Mouse (Mus musculus): ENCODE data around the gene Hs6st1. TPM values are rescaled to one million over a fixed set of nuclear protein-coding genes. Genes with fewer than 3 reads are reported as not detected.
"Not testable (repeated sequence)": the region's sequence is repeated elsewhere in the genome, so short reads cannot be mapped to it uniquely, and the experiment has no call there.

The Hs6st1 gene
- total RNA-seq (2014; fragmentation: Nextera tagmentation) (10.3 and 11.5 TPM in 2 replicates), total RNA-seq (2017) (6.5 and 8.9 TPM in 2 replicates)

DNA sequence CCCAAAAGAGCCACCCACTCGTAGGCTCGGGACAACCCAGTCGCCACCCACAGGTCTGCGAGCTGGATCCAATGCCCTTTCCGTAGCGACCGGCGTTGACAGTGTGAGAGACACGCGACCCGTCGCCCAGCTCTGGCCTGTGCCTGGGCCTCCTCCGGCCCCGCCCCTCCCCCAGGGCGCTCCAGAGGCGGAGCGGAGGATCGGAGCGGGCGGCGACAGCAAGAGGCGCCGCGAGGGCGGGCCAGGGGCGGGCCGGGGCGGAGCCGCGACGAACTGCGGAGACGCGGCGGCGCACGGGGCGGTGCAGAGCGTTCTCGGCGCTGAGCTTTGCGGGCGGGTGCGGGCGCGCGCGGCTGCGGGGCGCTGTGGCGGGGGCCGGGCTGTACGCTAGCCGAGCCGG, at the start of gene Hs6st1:
Hs6st1 (plus strand) TSS at position 325 of the 400 bp plus-strand sequence.
- peak; percentile 66 for ATAC-seq (replicated peaks; ENCODE audit: poor library complexity, severe bottlenecking)

DNA sequence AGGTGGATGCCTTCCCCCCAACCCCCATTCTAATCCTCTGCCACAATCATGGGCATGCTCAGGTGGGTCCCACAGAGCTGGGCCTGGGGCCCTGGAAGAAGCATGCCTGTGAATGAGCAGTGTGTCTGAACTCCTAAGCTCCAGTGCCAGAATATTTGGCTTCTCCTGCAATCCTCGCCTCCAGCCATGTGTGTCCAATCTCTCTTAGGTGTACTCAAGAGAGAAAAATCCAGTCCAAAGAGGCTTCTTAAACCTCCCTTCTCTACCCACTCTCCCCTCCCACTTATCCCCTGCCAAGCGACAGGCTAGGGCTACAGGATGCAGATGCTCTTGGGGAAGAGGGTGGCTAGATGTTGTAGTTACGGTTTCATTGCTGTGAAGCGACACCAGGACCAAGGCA, 49.6 kb upstream of the Hs6st1 start:
- ATAC-seq (replicated peaks; ENCODE audit: poor library complexity, severe bottlenecking), result no peak

DNA sequence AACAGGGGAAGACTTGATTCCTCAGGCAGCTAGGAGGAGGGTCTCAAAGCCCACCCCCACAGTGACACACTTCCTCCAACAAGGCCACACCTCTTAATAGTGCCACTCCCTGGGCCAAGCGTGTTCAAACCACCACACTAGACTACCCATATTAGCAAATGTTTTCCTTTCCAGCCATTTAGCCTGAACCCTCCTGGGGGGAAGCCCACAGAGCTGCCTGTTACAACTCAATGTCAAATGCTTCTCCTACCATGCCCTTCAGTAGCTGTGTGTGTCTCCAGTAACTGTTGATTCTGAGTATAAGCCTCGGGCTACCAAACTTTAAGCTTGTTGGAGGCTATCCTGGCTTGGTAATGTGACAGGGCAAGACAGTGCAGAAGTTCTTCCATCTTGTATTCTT, 49.0 kb upstream of the Hs6st1 start:
- ATAC-seq (replicated peaks; ENCODE audit: poor library complexity, severe bottlenecking), result no peak

DNA sequence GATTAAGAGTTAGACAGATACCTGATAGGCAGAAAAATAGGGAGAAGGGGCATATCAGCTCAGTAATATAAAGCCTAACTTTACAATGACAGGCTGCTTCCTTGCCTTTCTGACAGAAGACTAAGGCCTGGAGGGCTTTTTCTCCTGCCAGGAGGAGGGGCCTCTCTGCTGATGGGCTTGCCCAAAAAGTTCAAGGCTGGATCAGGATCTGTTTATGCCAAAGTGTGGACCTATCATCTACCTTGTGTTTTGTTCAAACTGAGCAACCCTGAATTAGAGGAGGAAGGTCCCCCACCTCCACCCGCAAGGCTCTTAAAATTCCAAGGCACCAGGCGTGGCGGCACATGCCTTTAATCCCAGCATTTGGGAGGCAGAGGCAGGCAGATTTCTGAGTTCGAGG, 47.9 kb upstream of the Hs6st1 start:
- ATAC-seq (replicated peaks; ENCODE audit: poor library complexity, severe bottlenecking), result no peak

DNA sequence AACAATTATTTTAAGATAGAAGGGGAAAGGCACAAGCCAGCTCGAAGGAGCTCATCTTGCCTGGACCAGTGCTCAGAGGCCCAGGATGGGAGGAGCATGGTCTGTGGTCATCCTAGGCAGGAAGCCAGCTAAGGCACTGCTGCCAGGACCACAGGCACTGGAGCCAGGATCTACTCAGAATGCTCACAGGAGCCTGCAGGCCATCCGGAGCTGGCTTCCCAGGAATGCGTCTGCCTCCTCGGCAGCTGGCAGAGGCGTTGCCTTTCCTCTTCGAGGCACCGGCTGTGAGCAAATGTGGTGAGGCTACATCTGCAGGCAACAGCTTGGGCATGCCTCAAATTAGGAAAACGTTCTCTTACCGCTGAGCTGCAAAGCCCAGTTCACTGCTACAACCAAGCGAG, 37.8 kb upstream of the Hs6st1 start:
- ATAC-seq (replicated peaks; ENCODE audit: poor library complexity, severe bottlenecking), result no peak

DNA sequence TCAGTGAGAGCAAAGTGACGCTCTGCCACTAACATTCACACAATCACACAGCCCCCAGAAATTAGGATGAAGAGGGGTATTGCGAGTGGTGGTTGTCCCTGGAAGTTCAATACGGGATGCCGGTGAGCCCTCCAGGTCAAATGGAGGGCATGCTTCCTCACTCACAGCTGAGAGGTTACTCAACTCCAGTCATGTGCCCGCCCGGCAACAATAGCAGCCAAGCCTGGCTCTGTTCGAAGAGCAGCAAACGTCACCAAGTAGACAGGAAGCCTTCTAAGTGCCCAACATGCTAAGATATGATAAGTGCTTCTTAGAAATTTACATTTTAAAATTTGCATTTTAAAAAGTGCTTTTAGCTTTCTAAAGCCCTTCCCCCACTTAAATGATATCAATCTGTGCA, 29.4 kb upstream of the Hs6st1 start:
- peak; percentile 52 for ATAC-seq (replicated peaks; ENCODE audit: poor library complexity, severe bottlenecking)

DNA sequence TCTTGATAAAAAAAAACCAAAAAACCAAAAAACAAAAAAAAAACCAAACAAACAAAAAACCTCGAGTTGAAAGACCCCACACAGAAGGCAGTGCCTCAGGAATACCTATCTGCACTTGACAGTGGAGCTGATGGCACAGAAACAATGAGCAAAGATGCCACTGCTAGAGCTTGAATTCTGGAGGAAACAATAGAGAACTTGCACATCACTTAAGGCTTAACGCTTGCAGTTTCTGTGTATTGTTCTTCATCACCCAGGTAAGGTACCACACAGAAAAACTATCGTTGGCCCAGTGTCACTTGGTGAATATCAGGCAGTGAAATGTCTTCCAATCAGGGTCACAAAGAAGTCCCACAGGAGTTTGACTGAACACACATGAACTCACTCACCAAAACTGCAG, 26.1 kb upstream of the Hs6st1 start:
- ATAC-seq (replicated peaks; ENCODE audit: poor library complexity, severe bottlenecking), result no peak

DNA sequence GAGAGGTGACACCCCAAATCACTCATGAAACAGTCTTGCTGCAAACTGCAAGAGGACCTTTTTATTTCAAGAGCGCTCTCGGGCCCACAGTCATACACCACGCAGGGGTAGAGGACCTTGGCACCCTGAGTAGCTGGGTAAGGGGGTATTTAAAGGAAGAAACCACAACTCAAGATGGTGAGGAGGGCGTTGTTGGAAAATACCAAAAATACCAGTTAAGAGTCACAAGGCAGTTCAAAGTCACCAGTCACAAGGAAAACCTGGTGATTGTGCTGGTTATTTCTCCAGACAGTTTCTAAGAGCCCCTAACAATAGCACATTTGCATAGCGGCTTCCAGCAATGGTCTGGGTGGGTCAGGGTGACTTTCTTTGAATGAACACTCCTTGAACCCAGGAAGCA, 24.4 kb upstream of the Hs6st1 start:
- not testable (repeated sequence) for ATAC-seq (replicated peaks; ENCODE audit: poor library complexity, severe bottlenecking)

DNA sequence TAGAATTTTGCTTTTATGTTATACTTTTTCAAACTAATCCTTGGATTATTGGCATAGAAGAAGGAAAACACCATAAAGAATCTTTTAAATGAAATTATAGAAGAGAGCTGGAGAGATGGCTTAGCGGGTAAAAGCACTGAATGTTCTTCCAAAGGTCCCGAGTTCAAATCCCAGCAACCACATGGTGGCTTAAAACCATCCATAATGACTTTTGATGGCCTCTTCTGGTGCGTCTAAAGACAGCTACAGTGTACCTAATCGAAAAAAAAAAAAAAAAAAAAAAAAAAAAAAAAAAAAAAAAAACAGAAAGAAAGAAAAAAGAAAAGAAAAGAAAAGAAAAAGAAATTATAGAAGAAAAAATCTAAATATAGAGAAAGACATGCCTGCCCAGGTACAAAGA, 23.9 kb upstream of the Hs6st1 start:
- ATAC-seq (replicated peaks; ENCODE audit: poor library complexity, severe bottlenecking), result no peak

DNA sequence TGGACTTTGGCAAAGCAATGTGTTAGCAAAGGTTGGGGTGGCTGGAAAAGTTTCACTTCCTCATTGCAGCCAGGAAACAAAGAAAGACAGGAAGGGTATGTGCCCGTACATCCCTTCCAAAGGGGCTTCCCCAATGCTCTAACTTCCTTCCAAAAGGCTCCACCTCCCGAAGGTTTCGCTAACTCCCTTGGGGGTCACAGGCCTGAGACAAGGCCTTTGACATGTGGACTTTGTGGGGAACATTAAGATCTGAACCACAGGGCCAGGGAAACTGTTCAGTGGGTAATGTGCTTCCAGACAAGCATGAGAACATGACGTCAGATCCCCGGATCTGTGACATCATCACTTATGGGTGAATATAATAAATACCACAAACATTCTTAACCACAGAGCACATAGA, 15.5 kb upstream of the Hs6st1 start:
- peak; percentile 96 for ATAC-seq (replicated peaks; ENCODE audit: poor library complexity, severe bottlenecking)

DNA sequence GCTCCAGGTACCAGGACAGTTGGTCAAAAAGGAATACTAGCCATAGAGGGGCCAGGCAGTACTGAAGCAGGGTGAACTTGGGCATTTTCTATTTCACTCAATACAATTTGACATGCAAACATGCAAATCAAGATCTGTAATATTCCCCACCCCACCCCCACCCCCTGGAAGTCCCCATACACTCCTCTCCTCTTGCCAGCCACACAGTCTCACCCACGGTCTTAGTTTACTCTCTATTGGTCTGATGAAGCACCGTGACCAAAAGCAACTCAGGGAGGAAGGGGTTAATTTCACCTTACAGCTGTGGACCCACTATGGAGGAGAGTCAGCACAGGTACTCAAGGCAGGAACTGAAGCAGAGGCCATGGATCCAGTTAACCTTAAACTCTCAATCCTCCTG, 14.6 kb upstream of the Hs6st1 start:
- no peak for ATAC-seq (replicated peaks; ENCODE audit: poor library complexity, severe bottlenecking)

DNA sequence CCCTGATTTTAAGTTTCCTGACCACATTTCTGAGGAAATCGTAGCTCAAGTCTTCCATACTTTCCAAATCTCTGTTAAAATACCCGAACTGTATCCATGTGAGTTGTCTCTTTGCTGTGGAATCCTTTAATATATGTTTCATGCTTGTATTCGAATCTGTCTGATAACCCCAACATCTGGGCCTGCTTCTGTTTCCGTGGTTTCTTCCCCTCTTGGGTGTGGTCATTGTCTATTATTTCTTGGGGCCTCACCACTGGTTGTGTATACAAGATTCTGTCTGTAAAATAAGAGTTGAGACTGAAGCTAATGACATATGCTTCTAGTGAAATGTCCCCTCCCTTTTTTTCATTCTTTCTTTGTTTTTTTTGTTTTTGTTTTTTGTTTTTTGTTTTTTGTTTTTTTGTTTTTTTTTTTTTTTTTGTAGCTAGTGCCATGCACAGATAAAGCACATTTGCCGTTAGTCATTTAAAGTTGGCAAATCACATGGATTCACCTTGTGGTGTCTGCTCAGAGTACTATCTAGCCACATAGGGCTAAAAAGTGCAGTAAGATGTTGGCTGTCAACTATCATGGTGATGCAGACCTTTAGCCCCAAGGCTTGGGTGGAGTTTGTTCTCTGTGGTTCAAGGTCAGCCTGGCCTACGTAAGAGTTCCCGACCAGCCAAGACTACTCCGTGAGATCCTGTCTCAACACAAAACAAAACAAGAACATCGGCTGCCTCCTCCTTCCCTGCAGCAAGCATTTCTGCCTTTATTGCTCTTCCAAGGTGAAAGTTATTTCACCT, 13.8 kb upstream of the Hs6st1 start:
- no peak for ATAC-seq (replicated peaks; ENCODE audit: poor library complexity, severe bottlenecking)

DNA sequence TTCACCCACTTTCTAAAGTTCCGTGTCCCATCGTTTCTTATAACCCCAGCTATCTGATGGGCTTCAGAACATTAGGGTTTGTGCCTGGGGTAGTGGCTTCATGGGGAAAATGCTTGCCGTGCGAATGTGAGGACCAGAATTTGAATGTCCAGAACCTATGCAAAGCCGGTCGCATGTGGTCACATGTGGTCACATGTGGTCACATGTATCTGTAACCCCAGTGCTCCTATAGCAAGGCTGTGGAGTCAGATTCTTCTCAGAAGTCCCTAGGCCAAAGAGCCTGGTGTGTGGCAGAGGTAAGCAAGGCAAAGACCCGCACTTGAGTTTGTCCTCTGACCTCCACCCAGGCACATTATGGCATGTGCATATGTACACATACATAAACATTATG, 13.2 kb upstream of the Hs6st1 start:
- no peak for ATAC-seq (replicated peaks; ENCODE audit: poor library complexity, severe bottlenecking)

DNA sequence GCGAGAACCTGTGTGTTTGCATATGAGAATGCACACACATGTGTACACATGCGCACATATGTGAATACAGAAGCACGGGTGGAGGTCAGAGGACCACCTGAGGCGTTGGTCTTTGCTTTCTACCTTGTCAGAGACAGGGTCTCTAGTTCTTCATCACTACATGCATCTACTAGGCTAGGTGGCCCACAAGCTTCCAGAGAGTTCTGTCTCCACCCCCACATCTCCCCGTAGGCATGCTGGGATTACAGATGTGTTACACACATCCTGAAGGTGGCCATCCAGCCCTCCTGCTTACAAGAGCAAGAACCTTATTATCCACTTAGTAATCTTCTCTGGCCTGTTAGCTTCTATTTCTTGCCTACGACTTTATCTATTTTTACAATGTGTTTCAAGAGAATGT, 8.8 kb upstream of the Hs6st1 start:
- no peak for ATAC-seq (replicated peaks; ENCODE audit: poor library complexity, severe bottlenecking)

DNA sequence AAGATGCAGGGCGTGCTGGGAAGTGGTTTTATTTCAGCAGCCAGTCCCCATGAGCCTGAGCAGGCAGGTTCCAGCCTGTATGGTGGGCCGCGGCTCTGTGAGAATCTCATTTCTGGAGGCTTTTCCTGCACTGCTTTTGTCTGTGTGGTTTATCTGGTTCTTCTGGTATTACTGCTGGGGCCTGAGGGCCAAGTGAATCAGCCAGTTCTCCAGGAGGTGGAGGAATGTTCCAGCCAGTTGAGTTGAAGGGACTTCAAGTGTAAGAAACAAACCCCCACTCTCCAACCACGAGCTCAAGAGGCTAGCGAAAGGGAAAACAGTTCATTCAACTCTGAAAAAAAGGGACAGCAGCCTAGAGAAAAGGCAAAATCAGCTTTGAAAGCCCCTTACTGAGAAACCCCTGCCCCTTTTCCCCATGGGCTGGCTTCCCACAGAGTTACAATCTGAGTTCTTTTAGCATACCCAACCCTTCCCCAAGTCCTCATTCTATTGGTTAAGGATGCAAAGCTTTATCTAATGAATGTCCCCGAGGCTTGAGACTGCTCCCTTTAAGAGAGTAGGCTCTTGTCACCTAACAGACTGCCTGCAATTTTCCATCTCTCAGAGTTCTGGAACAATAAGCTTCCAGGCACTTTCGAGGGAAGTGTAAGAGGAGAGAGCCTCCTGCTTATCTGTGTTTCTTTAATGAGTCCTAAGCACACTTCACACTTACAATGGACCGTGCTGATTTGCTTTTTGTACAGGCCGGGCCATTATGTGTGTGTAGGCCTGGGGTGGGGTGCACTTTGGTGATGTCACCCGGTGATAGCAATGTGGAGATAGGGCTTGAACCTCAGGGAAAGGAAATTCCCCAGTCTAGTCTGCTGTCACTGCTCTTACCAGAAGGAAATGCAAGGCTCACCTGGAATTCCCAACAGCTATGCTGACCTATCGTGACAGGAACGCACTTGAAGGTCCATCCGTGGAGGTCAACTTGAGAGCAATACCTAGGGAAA, 7.9 kb upstream of the Hs6st1 start:
- ATAC-seq (replicated peaks; ENCODE audit: poor library complexity, severe bottlenecking), result no peak

DNA sequence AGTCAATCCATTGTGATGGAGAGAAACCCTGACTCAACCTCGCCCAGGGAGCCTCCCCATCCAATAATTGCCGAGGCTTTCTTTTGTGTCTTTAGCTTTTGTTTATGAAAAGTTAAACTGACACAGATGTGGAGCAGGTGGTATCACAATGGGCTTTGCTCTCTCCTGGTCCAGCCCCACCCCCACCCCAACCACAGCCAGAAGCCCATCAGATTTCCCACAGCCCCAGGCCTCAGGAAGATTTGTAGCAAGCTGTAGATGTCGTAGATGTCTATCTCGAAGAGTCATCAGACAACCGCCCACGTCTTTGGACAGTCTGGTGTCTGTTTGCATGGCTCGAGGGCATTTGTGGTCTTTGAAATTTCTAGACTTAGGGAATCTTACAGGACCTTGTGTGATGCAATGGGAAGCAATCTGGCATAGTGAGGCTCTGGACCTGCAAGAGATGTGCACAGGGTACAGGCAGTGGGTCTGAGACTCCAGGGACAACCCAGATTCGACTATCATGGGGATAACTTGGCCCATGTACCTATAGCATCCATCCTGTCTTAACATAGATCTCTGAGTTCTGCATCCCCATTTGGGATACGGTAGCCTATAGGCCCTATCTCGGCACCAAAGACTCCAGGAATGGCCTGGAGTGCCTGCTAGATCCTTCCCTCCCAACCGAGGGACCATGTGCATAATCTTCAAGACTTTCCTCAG, 6.8 kb upstream of the Hs6st1 start:
- ATAC-seq (replicated peaks; ENCODE audit: poor library complexity, severe bottlenecking), result no peak

DNA sequence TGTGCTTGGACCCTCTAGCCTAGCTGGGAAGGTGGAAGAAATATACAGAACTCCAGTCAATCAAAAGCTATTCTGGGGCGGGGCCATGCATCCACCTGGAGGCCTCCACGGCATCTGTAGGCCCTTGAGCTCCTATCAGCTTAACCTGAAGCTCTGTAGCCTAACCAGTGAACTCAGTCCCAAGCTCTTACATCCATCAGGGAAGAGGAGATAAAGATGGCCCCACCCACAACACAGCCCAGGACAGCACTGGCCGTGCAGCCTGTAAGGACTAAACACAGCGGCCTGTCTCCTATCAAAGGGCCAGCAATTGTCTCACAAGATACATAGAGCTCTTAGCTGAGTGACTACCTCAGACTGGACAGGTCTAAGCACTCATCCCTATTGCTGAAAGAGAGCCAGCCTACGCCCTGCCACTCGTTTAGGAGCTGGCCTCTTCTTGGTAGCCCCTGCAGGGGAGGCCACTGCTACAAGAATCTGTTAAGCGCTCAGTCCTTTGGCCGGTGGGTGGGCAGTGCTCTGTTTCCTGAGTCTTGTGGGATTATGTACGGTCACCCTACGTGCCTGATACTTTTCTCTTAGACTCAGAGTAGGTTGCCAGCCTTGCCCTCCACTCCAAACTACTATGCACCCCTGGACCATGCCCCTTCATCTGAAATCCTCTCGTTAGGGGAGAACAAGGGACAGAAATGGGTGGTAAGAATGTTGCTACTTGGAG, 6.0 kb upstream of the Hs6st1 start:
- no peak for ATAC-seq (replicated peaks; ENCODE audit: poor library complexity, severe bottlenecking)

DNA sequence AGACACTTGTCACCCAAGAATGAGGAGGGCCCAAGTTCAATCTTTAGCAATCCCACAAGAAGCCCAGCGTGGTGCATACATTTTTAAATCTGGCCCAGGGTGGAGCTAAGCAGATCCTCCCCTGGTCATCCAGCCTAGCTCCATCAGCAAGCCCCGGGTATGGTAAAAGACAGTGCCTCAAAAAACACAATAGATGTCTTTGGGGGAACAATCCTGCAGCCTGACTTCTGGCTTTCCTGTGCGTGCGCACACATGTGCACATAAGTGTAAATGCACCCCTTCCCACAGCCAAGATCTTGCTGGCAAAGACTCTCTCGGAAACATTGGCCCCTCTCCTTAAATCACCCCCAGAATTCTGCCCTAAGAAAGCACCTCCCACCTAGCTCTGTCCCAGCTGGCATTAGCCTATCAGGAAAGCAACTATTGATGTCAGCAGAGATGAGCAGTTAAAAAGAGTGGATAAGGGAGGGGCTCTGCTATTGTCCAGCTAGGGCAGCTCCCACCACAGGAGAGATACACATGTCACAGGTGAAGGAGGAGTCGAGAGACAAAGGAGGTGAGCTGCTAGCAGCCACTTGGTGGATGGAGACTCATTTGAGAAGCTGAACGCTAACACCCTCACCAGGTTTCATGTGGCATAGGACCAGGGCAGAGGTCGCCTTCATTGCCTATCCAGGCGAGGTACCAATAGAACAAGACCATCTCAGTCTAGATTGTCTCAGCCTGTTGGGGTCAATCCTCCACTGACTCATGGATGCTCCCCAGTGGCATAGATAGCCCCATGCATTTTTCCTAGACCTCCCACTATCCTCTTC, 5.2 kb upstream of the Hs6st1 start:
- ATAC-seq (replicated peaks; ENCODE audit: poor library complexity, severe bottlenecking), result no peak

DNA sequence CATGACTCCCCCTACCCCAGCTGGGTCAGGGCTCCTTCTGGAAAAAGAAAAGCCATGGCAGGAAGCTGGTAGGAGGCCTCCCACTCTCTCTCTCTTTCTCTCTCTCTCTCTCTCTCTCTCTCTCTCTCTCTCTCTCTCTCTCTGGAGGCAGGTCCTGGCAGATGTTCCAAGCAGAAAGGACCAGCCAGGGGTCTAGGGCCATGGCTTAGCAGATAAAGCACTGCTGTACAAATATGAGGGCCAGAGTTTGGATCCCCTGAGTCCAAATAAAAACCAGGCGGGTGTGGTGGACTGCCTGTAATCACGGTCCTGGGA, 4.6 kb upstream of the Hs6st1 start:
- ATAC-seq (replicated peaks; ENCODE audit: poor library complexity, severe bottlenecking), result no peak
